Mouse (Mus musculus) 3T3-L1 (cell line): ENCODE measurements around the gene Crybg1.

ENCODE experiments used
- DNase-seq: peaks from one replicate; pipeline ENCODE4 v3.0.0-alpha.2; 2015; ENCODE audit warnings: low read depth, low spot score

Crybg1 gene

DNA sequence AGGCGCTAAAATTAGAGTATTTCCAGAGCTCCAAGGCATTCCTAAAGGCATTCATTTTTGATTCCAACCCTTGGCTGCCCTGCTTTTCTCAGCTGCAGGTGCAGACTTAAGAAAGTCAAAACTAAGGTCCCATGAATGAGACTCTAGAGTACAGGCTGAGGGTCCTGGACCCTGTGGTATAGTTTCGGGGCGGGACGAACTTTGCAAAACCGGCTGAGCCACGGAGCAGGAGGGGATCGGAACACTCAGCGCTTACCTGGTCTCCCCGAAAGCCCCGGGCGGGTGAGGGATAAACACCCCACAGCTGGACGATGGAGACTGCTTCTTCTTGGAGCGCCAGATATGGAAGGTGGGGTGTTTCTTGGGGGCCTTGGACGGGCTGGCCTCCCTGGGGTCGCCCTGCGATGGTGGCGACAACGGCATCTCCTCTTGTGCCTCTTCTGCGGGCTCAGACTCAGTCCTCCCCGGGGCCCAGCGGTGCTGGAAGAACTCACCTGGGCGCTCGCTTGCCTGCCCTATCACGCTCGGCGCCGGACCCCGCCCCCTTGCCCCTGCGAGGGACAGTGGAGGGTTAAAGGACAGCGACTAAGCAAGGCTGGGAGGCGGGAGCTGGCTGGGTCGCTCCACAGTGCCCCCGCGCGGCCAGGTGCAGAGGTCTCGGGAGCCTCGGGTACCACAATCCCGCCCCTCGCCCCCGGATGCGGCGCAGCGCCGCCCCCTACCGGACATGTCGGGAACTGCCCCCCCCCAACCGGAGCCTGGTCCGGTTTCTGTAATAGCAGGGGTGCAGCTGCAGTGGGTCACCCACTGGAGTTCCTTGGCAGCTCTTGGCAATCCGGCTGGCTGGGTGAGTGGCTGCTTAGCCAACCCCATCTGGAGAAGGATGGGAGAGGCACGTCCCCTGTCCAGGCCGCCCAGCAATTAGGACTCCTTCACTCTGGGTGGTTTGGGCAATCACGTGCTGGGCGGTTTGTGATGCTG, at the start of gene Crybg1:
Crybg1 (minus strand) TSS at position 517 of the 981 bp plus-strand sequence.
- no peak for DNase-seq

DNA sequence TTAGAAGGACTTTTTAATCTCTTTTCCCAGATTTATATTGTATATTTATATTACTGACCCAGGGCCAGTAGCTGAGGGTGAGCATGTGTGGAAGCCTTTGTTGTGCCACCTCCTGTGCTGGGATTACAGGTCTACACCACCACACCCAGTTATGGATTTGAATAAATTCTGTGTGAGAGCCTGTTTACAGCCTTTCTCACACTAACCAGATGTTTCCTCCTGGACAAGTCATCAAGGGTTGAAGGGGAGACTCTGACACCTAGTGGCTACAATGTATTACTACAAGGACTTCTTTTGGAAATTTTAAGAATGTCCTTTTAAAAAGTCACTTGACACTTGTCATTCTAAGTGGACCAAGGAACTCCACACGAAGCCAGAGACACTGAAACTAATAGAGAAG, 28.7 kb upstream of the Crybg1 start:
- peak; percentile 77 for DNase-seq

DNA sequence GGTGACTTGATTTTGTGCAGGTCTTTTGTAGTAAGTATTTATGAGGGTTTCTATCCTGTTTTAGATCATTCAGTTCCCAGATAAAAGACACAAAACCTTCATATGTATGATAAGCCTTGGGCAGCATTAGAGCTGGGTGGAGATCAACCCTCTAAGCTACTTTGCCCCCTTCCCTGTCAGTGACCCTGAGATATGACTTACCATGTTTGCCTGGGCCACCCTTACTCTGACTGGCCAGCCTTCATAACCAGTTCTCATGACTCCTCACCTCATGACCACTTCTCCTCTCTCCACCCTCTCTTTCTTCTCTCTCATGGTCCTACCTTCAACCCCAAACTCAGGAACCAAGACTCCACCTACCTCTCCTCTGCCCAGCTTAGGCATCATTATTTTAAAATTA, 27.9 kb upstream of the Crybg1 start:
- peak; percentile 11 for DNase-seq

DNA sequence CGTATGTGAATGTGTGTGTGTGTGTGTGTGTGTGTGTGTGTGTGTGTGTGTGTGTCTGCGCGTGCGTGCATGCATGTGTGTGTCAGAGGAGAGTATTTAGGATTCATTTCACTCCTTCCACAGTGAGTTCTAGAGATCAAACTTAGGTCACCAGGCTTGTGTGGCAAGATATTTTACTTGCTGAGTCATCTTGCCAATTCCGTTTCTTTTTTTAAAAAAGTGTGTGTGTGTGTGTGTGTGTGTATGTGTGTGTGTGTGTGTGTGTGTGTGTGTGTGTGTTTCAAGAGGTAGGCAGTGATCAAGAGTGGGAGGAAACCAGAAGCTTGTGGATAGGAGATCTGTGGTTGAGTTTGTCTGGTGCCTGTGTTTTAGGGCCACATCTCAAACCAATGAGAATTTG, 27.5 kb upstream of the Crybg1 start:
- peak; percentile 55 for DNase-seq

DNA sequence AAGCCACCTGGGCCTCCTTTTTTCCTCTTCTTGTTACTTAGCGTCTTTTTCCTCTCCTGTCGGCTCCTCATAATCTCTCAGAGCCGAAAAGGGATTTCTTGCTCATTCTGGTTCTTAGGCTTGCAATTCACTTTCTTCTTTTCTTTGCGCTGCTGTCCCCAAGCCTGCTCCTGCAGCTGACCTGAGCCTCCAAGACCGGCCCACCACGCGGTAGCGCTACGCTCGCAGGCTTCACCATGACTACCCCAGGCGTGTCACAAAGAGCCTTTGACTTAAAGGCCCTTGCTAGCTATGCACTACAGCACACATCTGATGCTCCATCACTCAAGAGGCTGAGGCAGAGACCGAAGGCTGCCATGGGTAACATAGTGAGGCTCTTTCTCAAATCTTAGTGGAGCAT, 21.5 kb upstream of the Crybg1 start:
- no peak for DNase-seq

DNA sequence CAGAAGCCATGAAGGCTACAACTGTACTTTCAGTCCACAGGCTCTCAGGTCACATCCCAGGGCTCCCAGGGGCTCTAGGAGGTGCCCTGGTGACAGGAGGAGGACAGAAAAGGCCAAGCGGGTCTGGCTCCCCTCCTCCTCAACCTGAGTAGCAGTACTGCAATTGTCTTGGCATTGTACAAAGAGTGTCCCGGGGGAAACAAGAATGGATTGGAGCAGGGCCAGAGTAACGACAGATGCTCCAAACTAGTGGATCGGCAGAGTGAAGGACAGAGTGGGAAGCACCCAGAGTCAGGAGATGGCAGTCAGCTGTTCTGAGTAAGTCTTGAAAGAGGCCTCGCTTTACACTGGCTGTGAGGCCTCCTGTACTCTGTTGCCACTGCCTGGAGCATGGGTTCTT, 18.4 kb upstream of the Crybg1 start:
- DNase-seq = no peak

DNA sequence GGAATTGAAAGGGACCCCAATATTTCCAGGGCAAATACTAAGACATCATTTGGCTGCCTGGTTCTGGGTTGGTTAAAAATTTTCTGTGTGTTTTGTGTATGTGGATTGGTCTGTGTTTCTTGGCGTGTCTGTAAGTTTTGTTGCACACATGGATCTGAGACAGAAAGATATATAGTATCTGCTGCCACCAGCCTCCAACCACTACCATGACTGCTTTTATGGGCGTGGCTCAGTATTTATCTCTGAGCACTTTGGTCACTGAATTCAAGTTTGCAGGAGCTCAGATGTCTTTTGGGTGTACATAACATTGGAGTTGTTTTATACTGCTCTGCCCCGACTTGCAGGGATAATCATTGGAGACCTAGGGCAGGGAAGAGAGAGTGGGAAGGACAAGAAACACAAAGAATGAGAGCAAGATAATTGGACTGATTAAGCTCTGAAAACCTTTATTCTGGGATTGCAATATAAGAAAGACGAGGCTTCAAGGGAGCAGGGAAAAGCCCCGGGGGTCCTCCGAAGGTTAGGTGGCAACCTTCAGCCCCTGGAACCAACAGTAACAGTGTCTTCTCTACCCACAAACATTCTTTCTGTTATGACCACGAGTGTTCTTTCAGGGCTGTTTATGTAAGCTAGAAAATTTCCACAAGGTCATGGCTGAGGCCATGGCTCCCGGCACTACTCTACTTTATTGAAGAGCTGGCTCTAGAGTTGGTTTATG, 15.8 kb upstream of the Crybg1 start:
- no peak for DNase-seq

DNA sequence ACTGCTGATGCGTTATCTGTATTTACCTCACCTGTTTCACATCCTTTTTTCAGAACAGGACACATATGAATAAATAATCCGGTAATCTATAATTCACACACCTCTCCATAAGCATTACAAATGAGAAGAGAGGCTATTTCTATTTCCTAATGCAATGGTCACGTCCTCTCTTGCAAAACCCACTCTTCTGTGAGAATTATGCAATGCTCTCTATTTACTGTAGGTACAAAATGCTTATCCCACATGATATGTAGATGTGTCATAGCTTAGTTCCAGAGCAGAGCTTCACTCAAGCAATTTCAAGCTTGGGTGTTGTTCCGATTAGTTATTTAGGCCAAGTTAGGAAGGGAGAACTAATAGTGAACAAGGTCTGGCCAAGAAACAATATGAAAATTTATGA, 14.4 kb upstream of the Crybg1 start:
- DNase-seq = no peak

DNA sequence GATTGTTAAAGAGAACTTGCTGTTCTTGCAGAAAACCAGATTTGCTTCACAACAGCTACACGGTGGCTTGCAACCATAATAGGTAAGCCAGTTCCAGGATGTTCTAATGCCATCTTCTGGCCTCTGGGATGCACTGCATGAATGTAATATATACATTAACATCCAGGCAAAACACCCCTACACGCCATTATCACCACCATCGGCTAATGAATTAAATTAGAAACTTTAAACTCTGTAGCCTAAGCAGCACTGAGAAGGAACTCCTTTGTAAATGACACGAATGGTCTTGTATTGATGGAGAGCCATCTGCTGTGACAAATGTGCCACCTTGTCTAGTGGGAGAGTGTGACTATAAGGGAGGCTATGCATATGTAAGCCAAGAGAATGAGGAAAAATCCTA, 11.5 kb upstream of the Crybg1 start:
- DNase-seq = peak; percentile 77

DNA sequence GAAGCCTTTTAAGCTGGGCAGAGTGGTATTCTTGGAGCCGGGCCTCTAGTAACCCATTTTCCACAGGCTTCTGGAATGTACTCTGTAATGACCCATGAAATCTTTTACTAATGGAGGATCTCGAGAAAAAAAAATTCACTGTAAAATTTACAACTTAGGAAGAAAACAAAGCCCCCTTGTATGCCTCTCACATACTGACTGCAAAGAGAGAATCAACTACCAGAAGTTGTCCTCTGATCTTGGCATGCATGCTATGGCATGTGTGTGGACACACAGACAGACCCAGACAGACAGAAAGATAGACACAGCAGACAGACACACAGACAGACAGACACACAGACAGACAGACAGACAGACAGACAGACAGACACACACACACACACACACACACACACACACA, 8.8 kb upstream of the Crybg1 start:
- no peak for DNase-seq

DNA sequence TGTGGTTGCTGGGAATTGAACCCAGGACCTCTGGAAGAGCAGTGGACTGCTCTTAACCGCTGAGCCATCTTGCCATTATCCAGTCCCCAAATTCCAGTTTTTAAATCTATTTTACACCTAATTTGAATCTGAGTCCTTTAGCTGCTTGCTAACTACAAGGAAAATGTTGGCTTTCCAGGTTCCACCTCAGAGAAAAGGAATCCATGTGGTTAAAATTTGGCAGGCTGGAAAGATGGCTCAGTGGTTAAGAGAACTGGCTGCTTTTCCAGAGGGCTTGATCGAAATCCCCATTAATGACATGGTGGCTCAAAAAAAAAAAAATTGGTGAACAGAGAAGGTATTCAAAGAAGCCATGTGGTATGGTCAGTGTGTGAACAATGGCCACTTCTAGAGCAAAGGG, 1.8 kb upstream of the Crybg1 start:
- DNase-seq = peak; percentile 92

DNA sequence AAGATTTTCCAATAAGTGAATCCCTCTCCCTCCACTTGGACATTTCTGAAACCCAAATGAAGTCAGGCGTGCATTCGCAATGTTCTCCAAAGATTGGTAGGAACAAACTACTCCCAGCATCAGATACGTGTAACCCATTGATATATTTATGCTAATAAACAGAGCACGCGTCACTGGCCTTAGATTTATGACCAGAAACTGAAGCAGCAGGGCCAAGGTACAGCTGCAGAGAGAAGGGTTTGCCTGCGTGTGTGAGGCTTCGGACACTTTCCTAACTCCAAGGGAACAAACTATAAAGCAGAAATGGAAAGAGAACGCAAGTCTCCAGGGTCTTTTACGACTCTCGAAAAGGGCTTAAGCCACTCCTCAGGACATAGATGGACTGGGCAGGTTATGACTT, 5.3 kb downstream of the Crybg1 start:
- no peak for DNase-seq

DNA sequence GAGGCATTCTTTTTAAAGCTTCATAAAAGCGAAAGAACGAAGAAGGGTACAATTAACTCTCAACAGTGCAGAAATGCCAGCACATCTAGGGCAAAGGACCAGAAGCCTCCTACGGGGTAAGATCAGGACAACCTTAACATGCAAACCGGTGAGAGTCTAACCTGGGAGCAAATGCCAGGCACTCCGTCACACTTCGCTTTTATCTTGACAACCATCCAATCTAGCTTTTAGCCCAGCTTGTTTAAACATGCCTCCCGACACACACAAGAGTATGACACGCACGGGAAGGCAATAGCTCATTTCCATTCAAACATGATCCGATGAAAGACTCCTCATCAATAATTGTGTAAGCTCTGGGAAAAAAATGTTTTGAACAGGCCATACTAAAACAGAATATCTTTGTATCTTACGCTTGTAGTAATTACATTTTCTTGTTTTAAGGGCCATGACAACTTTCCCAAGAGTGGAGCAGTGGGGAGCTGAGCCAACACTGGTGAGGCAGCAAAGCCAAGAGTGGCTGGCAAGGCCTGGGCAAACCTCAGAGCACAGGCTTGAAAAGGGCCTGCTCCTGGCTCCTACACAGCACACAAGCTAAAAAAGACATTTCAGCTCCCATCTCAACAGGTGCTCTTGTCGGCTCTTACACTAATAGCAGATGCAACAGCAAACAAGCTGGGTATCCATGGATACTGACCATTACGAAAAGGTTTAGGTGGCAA, 10.4 kb downstream of the Crybg1 start:
- no peak for DNase-seq

DNA sequence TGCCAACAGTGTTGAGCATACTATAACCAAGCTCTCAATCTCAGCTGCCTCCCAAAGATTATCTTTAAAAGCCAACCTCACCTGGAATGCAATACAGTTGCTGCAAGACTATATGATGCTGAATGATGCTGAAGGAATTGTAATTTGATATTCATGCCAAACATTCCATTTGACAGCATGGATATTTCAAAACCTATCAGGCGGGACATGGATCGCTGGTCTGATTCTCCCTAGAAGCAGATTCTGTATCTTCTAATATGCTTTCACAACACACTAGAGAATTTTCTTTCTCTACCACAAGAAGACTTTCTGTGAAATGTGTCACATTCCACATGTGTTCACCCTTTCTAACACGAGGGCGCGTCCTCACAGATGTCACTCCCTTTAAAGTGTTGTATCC, 22.6 kb downstream of the Crybg1 start:
- DNase-seq = peak; percentile 20

DNA sequence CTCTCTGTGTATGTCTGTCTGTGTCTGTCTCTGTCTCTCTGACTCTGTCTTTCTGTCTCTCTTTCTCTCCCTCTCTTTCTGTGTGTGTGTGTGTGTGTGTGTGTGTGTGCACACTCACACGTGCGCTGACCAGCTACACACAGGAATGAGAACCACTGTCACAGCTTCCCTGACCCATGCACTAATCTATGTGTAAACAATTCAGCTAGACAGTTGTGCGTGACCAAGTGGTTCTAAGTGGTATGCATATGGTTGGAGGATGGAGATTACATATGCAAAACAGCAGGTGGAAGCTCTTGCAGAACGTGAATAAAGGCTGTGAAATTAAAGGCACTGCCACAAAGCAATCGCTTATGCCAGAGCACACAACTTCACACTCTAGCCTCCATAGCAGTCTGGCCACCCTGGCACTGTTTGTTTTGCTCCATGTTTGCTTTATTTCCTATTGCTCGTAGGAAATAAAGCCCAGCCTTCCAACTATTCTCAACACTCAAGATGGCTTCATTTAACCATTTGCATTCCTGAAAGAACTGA, 24.2 kb downstream of the Crybg1 start:
- DNase-seq = no peak

DNA sequence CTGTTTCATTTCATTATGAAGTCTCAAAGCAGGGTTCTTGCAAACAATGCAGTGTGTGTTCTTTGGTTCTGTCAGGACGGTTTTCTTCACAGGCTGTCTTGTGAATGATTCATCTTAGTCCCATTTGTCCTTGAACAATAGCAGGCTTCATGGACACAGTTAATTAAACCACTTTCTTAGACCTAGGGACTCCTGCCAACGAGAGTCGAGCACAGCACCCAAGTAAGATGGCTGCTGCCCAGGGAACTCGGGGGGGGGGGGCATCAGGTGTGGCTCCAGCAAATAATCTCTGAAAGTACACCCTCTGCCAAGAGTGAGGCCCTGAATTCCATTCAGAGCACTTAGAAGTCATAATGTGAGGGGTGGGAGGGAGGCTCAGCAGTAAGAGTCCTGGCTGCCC, 30.0 kb downstream of the Crybg1 start:
- peak; percentile 36 for DNase-seq

DNA sequence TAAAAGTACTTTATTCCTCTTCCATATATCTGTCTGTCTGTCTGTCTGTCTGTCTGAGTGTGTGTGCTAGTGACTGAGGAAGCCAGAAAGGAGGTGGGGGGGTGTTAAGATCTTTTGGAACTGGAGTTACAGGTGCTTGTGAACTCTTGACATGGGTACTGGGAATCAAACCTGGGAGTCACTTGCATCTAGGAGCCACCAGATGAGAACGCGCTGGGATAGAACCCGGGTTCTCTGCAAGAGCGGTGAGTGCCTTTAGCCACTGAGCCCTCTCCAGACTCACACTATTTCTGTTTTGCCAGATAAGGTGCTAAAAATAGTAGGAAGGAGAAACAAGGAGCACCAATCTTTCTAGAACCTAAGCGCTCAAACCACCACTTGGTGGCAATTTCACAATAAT, 31.9 kb downstream of the Crybg1 start:
- no peak for DNase-seq

DNA sequence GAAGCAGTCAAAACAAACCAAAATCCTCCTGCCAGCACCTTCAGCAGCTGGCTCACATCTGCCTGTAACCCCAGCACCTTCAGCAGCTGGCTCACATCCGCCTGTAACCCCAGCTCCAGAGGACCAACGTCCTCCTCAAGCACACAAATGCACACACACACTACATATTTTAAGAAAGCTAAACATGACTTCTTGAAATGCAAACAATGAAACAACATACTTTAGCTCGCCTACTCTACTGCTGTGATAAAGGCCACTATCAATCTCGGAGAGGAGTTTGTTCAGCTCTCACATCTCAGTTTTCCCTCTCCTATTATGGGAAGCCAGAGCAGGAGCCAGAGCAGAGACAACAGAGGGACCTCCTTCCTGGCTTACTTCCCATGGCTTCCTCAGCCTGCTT, 34.0 kb downstream of the Crybg1 start:
- DNase-seq = no peak

DNA sequence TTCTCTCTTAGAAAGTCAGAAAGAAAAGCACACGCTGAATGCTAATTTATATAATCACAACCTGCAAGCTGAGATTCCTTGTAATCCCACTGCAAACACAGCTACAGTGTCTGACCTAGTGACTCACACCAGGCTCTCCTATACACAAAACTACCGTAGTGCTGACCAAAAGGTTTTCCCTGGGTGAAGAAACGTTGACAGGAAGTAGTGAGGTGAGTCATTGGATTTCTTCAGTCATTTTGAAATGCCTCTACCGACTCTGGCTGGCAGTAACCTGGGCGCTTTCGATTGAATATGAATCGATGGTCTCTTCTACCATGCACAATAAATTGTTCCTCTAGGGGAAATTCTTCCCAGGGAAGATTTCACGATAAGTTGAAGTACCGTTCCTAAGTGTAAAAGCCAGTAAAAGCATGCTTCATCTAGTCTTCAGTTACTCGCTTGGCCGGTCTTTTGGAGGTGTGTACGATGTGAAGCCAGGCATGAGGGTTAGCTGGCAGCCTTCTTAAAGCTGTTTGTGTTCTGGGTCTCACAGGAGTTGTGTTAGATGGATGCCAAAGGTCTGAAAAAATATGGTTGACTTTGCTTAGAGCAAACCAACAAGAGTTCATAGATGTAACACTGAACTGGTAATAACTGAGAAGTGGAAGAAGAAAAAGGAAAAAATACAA, 36.5 kb downstream of the Crybg1 start:
- peak; percentile 88 for DNase-seq

DNA sequence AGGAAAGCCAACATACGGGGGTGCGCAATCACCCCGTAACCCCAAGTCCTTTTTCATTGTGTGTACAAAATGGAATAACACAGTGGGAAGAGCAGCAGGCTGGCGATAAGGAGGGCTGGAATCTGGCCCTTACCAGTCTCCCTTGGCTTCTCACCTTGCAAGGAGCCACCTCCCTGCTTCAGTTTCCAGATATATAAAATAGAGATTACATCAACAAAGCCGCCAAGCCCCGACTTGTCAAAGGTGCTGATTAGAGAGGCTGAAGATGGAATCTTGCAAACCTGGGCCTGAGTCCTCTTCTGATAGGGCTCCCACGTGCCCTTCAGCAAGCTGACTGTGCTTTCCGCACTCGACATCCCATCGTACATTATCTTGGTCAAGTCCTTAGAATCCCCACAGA, 37.5 kb downstream of the Crybg1 start:
- no peak for DNase-seq

DNA sequence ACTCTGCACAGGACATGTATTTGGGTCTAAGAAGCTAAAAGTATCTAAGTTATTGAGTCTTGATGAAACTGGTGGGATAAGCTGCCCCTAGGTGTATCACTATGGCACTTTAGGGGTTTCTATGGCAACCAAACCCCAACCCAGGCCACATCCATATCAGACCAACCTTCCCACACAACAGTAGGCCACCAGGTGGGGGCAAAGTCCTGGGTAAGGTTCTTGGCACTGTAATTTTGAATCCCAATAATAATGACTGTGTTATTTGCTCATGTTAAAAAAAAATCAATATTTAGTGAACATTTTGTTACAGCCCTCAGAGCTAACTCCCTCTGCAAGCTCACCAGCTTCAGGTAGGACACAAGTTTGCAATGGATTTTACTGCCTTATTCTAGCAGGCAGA, 38.2 kb downstream of the Crybg1 start:
- DNase-seq = no peak
